Mouse (Mus musculus) olfactory bulb, adult 2 months (tissue): Measurements from ENCODE around the gene Tpcn1. TPM values are rescaled to one million over a fixed set of nuclear protein-coding genes. Genes with fewer than 3 reads are reported as not detected.

Source experiments
- H3K27ac ChIP-seq: fragments of 200-500 bp; 2 replicates; pipeline ENCODE4 v1.5.1; 2012; ENCODE audit warnings: low read depth, low read length; ENCODE audit not compliant: insufficient read depth
- H3K4me1 ChIP-seq: fragments of 200-500 bp; 2 replicates; pipeline ENCODE4 v1.6.1; 2012; ENCODE audit warnings: low read length; ENCODE audit not compliant: control insufficient read depth, insufficient read depth
- H3K4me3 ChIP-seq: fragments of 200-500 bp; 2 replicates; pipeline ENCODE4 v1.5.1; 2012; ENCODE audit warnings: mild to moderate bottlenecking, low read depth, low read length, moderate library complexity; ENCODE audit not compliant: insufficient read depth
- CTCF ChIP-seq: fragments of 200-500 bp; IDR thresholded peaks from 2 replicates; pipeline ENCODE4 v1.5.1; 2012; ENCODE audit warnings: low read depth, mild to moderate bottlenecking, low read length, moderate library complexity; ENCODE audit not compliant: insufficient read depth
- POLR2A ChIP-seq: fragments of 200-500 bp; IDR thresholded peaks from 2 replicates; pipeline ENCODE4 v1.6.1; 2012; ENCODE audit warnings: mild to moderate bottlenecking, low read depth, low read length, moderate library complexity; ENCODE audit not compliant: insufficient read depth
- WGBS: fragments of 180-500 bp; shearing (Covaris S2); methylation state at CpG from one replicate; pipeline ENCODE4 v1.1.7; 2018; 5-methylcytosine and 5-hydroxymethylcytosine counted together
- polyA plus RNA-seq: library from polyadenylated mRNA; stranded (reverse); fragments of >200 nt; gene quantifications from 2 replicates; pipeline ENCODE4 v1.2.4, GENCODE M21; 2012; ENCODE audit warnings: low replicate concordance; ENCODE audit not compliant: missing spikeins, insufficient read depth, insufficient read length

The Tpcn1 gene
- polyA plus RNA-seq, 1 experiment = not detected

GRCm38 (mm10) chr5:120577935-120578441, 10.5 kb downstream of the Tpcn1 start:
- TF ChIP-seq CTCF (no peak), POLR2A (no peak)
- Histone ChIP-seq H3K4me1 (peaks cover 37% of the 10 kb centered on the region), H3K27ac (no peak overlapping the region), H3K4me3 (no peak overlapping the region)
- WGBS = 77% methylated on average over 10 of the region's 10 CpGs

- no peak for TF ChIP-seq CTCF
- TF ChIP-seq POLR2A = no peak
- peaks cover 41% of the 10 kb centered on the region for H3K4me1 ChIP-seq
- H3K4me3 ChIP-seq = no peak overlapping the region
- WGBS = 72% methylated on average over 11 of the region's 11 CpGs
- no peak overlapping the region for H3K27ac ChIP-seq
Measured at GRCm38 (mm10) chr5:120576781-120577301, 11.6 kb downstream of the Tpcn1 start.

DNA sequence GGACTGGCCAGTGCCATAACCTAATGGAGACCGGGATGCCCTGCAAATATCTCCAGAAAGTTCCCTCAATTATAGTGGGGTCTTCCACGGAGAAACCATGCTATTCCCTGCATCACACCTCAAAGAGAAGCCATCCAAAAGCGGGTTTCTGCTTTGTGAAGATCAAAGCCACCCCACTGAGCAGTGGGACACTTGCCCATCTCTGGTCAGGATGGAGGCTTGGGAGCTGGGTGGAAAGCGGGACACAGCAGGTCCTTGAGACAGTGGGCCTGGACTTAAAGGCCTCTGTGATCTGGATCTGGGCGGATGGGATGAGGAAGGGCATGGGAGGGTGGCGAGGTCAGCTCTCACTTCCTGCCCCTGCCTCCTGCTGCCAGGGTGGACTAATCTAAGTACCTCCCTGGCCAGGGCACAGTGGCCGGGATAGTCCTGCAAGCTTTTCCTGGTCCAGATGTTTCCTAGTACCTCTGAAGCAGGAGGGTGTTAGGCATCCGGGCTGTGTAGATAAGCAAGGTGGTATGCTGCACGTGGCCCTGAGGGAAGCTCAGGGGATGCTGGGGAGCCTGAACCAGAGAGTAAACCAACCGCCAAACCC, 13.9 kb downstream of the Tpcn1 start:
- WGBS = 84% methylated on average over 10 of the region's 10 CpGs
- TF ChIP-seq POLR2A (no peak), CTCF (no peak)
- Histone ChIP-seq H3K4me3 (no peak overlapping the region), H3K27ac (no peak overlapping the region), H3K4me1 (peaks cover 54% of the 10 kb centered on the region)

- 53% methylated on average over 14 of the region's 14 CpGs for WGBS
- H3K27ac ChIP-seq = no peak overlapping the region
- no peak overlapping the region for H3K4me3 ChIP-seq
- H3K4me1 ChIP-seq = peaks cover 60% of the 10 kb centered on the region
- TF ChIP-seq CTCF (no peak), POLR2A (no peak)
Measured at GRCm38 (mm10) chr5:120571056-120571740, 17.3 kb downstream of the Tpcn1 start.

GRCm38 (mm10) chr5:120570289-120570897, 18.1 kb downstream of the Tpcn1 start:
- Histone ChIP-seq H3K4me1 (peaks cover 68% of the 10 kb centered on the region), H3K4me3 (no peak overlapping the region), H3K27ac (no peak overlapping the region; the same call in 1 of the 2 replicates)
- TF ChIP-seq POLR2A (no peak), CTCF (no peak)
- WGBS = 77% methylated on average over 11 of the region's 11 CpGs

GRCm38 (mm10) chr5:120569791-120570190, 18.7 kb downstream of the Tpcn1 start:
- H3K27ac ChIP-seq = no peak overlapping the region

GRCm38 (mm10) chr5:120568964-120569363, 19.5 kb downstream of the Tpcn1 start:
- TF ChIP-seq POLR2A (no peak), CTCF (no peak)
- WGBS = 82% methylated on average over 4 of the region's 4 CpGs
- H3K4me1 ChIP-seq = peaks cover 69% of the 10 kb centered on the region
- no peak overlapping the region for H3K27ac ChIP-seq
- no peak overlapping the region for H3K4me3 ChIP-seq

More at GRCm38 (mm10) chr5:120569791-120570190, 18.7 kb downstream of the Tpcn1 start:
- peaks cover 70% of the 10 kb centered on the region for H3K4me1 ChIP-seq
- no peak overlapping the region for H3K4me3 ChIP-seq
- TF ChIP-seq CTCF (no peak), POLR2A (no peak)
- 91% methylated on average over 3 of the region's 3 CpGs for WGBS

- TF ChIP-seq POLR2A (no peak), CTCF (no peak)
- peak overlapping the region; percentile 30 for H3K27ac ChIP-seq
- H3K4me3 ChIP-seq = no peak overlapping the region
- WGBS = 59% methylated on average over 9 of the region's 9 CpGs
- H3K4me1 ChIP-seq = peaks cover 75% of the 10 kb centered on the region
Measured at GRCm38 (mm10) chr5:120568336-120568768, 20.1 kb downstream of the Tpcn1 start.

- no peak overlapping the region for H3K4me3 ChIP-seq
- peaks cover 80% of the 10 kb centered on the region for H3K4me1 ChIP-seq
- peak overlapping the region; percentile 49 for H3K27ac ChIP-seq
- TF ChIP-seq CTCF (no peak), POLR2A (no peak)
- 34% methylated on average over 14 of the region's 14 CpGs for WGBS
Measured at GRCm38 (mm10) chr5:120567761-120568211, 20.7 kb downstream of the Tpcn1 start.
